Mouse (Mus musculus): ENCODE results near the gene Zfp467. TPM values are rescaled to one million over a fixed set of nuclear protein-coding genes. Genes with fewer than 3 reads are reported as not detected.

Zfp467 gene
- polyA plus RNA-seq, 1 experiment: 25.4 TPM

DNA sequence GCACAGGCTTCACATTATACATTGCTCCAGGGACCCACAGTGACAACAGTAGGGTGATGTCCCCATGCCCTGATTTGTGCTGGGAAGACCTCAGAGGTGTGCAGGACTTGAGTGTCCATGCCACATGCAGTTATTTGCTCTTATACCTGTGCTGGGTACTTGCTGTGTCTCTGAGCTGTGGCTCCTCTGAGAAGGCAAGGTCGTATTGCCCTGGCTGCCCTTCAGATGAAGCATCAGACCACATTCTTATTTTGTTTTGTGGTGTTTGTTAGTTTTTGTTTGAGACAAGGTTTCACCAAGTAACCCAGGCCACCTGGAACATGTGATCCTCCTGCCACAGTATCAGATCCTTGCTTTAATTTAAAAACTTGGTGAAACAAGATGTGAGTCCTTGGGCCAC, 30.7 kb downstream of the Zfp467 start:
- H3K27ac ChIP-seq (ENCODE audit: insufficient read depth, low read length): no peak overlapping the region
- no peak for TF ChIP-seq CTCF (IDR thresholded peaks at IDR 0.05; ENCODE audit: extremely low read depth, insufficient read depth, low read length)
- no peak for TF ChIP-seq POLR2A (IDR thresholded peaks at IDR 0.05; ENCODE audit: extremely low read depth, insufficient read depth, low read length)
- 0 out of 2 replicates have a peak, but pooled peaks cover 2% of the 10 kb centered on the region for H3K4me1 ChIP-seq (ENCODE audit: control insufficient read depth, insufficient read depth, low read length)

DNA sequence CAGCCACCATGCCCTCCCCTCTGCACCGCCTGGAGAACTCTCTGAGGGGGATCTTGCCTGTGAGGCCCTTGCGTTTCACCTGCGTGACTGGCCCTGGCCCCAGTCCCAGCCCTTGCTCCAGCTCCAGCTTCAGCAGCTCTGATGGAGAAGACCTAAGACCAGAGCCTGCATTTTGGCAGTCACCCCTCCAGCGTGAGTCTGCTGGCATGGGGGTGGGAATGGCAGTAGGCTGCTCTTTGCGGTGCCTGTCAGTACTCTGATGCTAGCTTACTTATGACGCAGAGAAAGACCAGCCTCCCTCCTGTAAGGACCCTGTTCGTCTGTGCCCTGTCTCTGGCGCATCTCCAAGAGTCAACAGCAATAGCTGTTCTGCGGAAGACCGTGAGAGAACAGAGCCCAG, 32.5 kb downstream of the Zfp467 start:
- H3K4me3 ChIP-seq (ENCODE audit: insufficient read depth, low read length): no peak overlapping the region
- TF ChIP-seq CTCF (IDR thresholded peaks at IDR 0.05; ENCODE audit: extremely low read depth, insufficient read depth, low read length) (no peak), POLR2A (IDR thresholded peaks at IDR 0.05; ENCODE audit: extremely low read depth, insufficient read depth, low read length) (no peak)
- H3K4me1 ChIP-seq (ENCODE audit: control insufficient read depth, insufficient read depth, low read length): 0 out of 2 replicates have a peak, but pooled peaks cover 2% of the 10 kb centered on the region
- no peak overlapping the region for H3K27ac ChIP-seq (ENCODE audit: insufficient read depth, low read length)

More for the DNA sequence above, 30.7 kb downstream of the Zfp467 start:
- H3K4me3 ChIP-seq (ENCODE audit: insufficient read depth, low read length): no peak overlapping the region

DNA sequence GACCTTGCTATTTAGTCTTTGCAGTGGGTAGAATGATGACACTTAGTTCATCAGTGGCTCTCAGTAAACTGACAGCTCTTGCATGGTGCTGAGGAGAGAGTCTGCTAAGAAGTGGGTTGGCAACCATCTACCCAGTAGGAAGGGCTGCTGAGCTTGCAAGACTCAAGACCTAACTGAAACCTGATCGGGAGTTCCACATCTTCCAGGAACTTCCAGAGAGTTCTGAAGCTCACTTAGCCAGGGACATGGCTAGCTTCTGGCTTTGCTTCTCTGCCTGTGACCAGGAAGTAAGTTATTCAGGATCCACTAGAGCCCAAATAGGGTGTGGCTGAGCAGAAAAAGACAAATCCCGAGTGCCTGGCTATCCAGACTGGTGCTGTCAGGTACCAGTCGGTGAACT, 33.0 kb downstream of the Zfp467 start:
- Histone ChIP-seq H3K27ac (ENCODE audit: insufficient read depth, low read length) (no peak overlapping the region), H3K4me3 (ENCODE audit: insufficient read depth, low read length) (no peak overlapping the region), H3K4me1 (ENCODE audit: control insufficient read depth, insufficient read depth, low read length) (0 out of 2 replicates have a peak, but pooled peaks cover 2% of the 10 kb centered on the region)
- no peak for TF ChIP-seq CTCF (IDR thresholded peaks at IDR 0.05; ENCODE audit: extremely low read depth, insufficient read depth, low read length)
- no peak for TF ChIP-seq POLR2A (IDR thresholded peaks at IDR 0.05; ENCODE audit: extremely low read depth, insufficient read depth, low read length)

DNA sequence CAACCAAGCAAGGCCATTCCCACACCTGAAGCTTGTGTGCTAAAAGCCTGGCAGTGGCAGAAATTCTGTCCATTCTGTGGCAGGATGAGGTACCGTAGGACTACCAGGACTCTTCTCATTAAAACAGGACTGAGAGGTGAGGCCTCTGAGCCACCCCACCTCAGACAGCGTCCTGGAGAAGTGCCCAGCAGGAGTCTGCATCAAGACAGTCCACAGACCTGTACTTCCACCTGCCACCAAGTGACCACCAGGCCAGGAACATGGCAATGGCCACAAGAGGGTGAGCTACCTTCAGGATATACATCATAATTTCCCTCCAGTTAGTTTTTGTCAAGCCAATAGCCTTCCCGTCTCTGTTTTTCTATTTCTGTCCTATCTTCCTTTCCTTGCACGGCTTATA, 33.5 kb downstream of the Zfp467 start:
- H3K27ac ChIP-seq (ENCODE audit: insufficient read depth, low read length): no peak overlapping the region
- TF ChIP-seq CTCF (IDR thresholded peaks at IDR 0.05; ENCODE audit: extremely low read depth, insufficient read depth, low read length): no peak
- TF ChIP-seq POLR2A (IDR thresholded peaks at IDR 0.05; ENCODE audit: extremely low read depth, insufficient read depth, low read length): no peak
- no peak overlapping the region for H3K4me3 ChIP-seq (ENCODE audit: insufficient read depth, low read length)
- 0 out of 2 replicates have a peak, but pooled peaks cover 2% of the 10 kb centered on the region for H3K4me1 ChIP-seq (ENCODE audit: control insufficient read depth, insufficient read depth, low read length)

DNA sequence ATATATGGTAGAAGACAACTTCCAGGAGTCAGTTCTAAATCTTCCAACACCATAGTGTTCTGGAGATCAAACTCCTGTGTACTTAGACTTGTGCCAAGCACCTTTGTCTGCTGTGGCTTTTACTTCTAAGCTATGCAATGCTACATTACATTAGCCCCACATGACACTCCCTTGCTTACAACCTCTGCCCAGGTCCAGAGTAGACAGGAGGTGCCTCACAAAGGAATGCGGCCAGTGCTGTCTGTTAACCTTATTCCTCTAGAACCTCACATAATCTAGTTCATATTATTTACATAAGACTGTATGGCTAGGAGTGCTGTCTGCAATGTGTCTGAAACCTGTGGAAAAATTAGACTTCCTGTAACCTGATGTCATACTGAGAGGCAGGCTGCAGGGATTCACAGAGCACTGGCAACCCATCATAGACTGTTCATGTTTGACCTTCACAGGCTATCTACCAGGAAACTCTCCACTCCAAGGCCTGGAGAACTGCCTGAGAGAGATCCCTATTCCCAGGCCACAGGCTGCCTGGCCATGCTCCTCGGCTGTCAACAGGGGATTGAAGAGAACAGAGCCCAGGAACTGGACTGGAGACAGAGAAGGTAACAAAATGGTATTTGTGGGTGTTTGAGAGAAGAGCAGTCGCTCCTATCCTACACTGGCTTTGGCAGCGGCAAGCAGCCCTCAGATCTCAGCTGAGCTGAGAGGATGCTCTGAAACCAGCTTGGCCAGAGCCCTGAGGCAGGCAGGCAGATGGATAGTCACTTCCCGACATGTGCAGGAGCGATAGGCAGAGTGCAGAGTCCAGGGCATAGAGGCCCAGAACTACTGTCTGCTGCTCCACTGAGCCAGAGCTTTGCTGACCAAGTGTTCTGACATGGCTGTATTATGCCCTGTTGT, 34.2 kb downstream of the Zfp467 start:
- H3K4me3 ChIP-seq (ENCODE audit: insufficient read depth, low read length): no peak overlapping the region
- H3K4me1 ChIP-seq (ENCODE audit: control insufficient read depth, insufficient read depth, low read length): 0 out of 2 replicates have a peak, but pooled peaks cover 2% of the 10 kb centered on the region
- H3K27ac ChIP-seq (ENCODE audit: insufficient read depth, low read length): no peak overlapping the region
- no peak for TF ChIP-seq POLR2A (IDR thresholded peaks at IDR 0.05; ENCODE audit: extremely low read depth, insufficient read depth, low read length)
- TF ChIP-seq CTCF (IDR thresholded peaks at IDR 0.05; ENCODE audit: extremely low read depth, insufficient read depth, low read length): no peak

DNA sequence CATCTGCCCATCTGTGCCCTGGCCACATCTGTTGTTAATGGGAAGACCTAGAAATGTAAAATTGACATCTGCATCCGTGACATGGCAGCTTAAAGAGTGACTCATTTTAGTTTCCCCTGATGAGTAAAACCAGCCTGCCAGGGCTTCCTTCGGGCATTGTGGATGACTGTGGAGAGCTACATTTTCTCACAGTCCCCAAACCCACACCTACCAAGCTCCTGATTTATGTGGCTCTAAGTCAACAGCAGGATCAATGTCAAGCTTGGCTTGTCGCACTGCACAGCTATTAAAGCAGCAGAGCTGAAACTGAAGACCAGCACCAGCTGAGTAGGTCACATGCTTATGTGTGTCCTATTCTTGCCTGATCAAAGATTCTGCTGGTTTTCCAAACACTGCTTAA, 35.1 kb downstream of the Zfp467 start:
- TF ChIP-seq POLR2A (IDR thresholded peaks at IDR 0.05; ENCODE audit: extremely low read depth, insufficient read depth, low read length) (no peak), CTCF (IDR thresholded peaks at IDR 0.05; ENCODE audit: extremely low read depth, insufficient read depth, low read length) (no peak)
- Histone ChIP-seq H3K4me3 (ENCODE audit: insufficient read depth, low read length) (no peak overlapping the region), H3K4me1 (ENCODE audit: control insufficient read depth, insufficient read depth, low read length) (peaks cover 2% of the 10 kb centered on the region; the same call in 1 of the 2 replicates), H3K27ac (ENCODE audit: insufficient read depth, low read length) (no peak overlapping the region)

DNA sequence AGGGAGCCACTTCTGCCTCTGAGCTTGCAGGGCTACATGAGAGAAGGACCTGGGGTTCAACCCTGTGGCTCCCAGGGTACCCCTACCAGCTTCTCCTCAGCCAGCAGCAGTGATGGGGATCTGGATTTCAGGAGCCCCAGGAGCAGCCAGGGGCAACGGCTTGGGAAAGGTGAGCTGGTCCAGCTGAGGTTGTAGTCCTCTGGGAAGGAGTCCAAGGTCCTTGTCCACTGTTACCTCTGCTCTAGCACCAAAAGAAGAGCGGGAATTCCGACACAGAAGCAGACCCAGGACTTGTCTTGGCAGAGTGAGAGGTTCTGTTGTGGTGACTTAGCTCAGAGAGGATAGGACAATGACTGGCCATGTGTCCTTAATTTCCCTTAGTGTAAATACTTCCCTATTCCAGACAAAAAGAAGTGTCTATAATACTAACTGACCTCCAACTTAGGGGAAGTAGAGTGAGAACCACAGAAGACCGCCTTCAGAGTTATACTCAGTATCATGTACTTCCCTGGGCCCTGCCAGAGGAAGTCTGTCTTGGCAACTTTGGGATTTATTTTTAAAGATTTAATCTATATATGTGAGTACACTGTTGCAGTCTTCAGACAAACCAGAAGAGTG, 35.8 kb downstream of the Zfp467 start:
- Histone ChIP-seq H3K27ac (ENCODE audit: insufficient read depth, low read length) (no peak overlapping the region), H3K4me3 (ENCODE audit: insufficient read depth, low read length) (no peak overlapping the region), H3K4me1 (ENCODE audit: control insufficient read depth, insufficient read depth, low read length) (peaks cover 5% of the 10 kb centered on the region; the same call in 1 of the 2 replicates)
- no peak for TF ChIP-seq POLR2A (IDR thresholded peaks at IDR 0.05; ENCODE audit: extremely low read depth, insufficient read depth, low read length)
- no peak for TF ChIP-seq CTCF (IDR thresholded peaks at IDR 0.05; ENCODE audit: extremely low read depth, insufficient read depth, low read length)

DNA sequence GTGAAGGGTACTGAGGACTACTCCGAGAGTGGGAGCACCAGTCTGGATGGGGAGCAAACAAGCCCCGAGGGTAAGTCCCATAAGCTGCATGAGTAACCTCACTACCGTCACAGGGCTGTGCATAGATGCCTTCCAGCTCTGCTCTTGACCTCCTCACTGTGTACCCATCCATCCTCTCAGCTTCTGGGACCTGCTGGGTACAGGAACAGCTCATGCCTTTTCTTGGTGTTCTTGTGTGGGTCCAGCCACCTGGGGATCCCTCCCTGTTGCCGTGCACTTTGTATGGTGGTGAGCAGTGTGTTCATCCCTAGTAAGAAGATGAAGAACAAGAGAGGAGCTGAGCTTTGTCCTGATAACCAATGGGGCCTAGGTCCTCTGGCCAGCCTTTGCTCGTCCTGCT, 41.6 kb downstream of the Zfp467 start:
- no peak overlapping the region for H3K27ac ChIP-seq (ENCODE audit: insufficient read depth, low read length)
- H3K4me1 ChIP-seq (ENCODE audit: control insufficient read depth, insufficient read depth, low read length): peaks cover 3% of the 10 kb centered on the region
- no peak for TF ChIP-seq POLR2A (IDR thresholded peaks at IDR 0.05; ENCODE audit: extremely low read depth, insufficient read depth, low read length)
- TF ChIP-seq CTCF (IDR thresholded peaks at IDR 0.05; ENCODE audit: extremely low read depth, insufficient read depth, low read length): no peak
- H3K4me3 ChIP-seq (ENCODE audit: insufficient read depth, low read length): no peak overlapping the region

DNA sequence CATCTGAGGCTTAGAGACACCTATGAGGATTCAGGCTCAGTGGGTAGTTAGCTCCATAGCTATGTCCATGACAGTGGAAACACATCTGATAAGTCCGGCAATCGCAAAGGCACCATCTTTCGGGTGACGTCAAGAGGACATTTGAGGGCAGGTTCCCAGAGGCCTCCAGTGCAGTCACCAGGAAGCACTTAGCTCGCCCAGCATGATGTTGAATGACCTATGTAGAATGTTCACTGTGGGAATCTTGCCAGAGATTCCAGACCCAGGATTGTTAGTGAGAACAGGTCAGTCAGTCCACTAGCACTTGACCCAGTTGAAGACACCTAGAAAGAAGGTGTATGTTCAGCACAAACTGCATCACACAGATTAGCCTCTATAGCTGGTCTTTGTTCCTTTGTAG, 45.7 kb downstream of the Zfp467 start:
- peaks cover 7% of the 10 kb centered on the region for H3K4me1 ChIP-seq (ENCODE audit: control insufficient read depth, insufficient read depth, low read length)
- TF ChIP-seq CTCF (IDR thresholded peaks at IDR 0.05; ENCODE audit: extremely low read depth, insufficient read depth, low read length) (no peak), POLR2A (IDR thresholded peaks at IDR 0.05; ENCODE audit: extremely low read depth, insufficient read depth, low read length) (no peak)
- no peak overlapping the region for H3K4me3 ChIP-seq (ENCODE audit: insufficient read depth, low read length)
- no peak overlapping the region for H3K27ac ChIP-seq (ENCODE audit: insufficient read depth, low read length)

All from cortical plate, adult 2 months (tissue).